Mouse (Mus musculus) lung, adult 2 months (tissue): Measurements from ENCODE around the gene Camk1d. TPM values are rescaled to one million over a fixed set of nuclear protein-coding genes. Genes with fewer than 3 reads are reported as not detected.
"Not testable (repeated sequence)": the region's sequence is repeated elsewhere in the genome, so short reads cannot be mapped to it uniquely, and the experiment has no call there.

Experiments
- DNase-seq: peaks from one replicate; pipeline ENCODE4 v3.0.0; 2022
- H3K4me1 ChIP-seq: fragments of 200-500 bp; 2 replicates; pipeline ENCODE4 v1.6.1; 2011; ENCODE audit warnings: low read length; ENCODE audit not compliant: control insufficient read depth, insufficient read depth
- H3K4me3 ChIP-seq: fragments of 200-500 bp; replicated peaks from 2 replicates; pipeline ENCODE3; 2011; ENCODE audit warnings: low read depth, mild to moderate bottlenecking, control low read depth, low read length; ENCODE audit errors: extremely low read depth
- CTCF ChIP-seq: fragments of 200-500 bp; IDR thresholded peaks from 2 replicates; pipeline ENCODE4 v1.5.1; 2011; ENCODE audit warnings: mild to moderate bottlenecking, low read length, control low read depth; ENCODE audit not compliant: insufficient read depth
- POLR2A ChIP-seq: fragments of 200-500 bp; IDR thresholded peaks from 2 replicates; pipeline ENCODE4 v1.6.1; 2011; ENCODE audit warnings: low read depth, mild to moderate bottlenecking, control low read depth, low read length, borderline replicate concordance; ENCODE audit errors: extremely low read depth
- WGBS: fragments of 180-500 bp; shearing (Covaris S2); methylation state at CpG from one replicate; pipeline ENCODE4 v1.1.7; 2018; 5-methylcytosine and 5-hydroxymethylcytosine counted together
- polyA plus RNA-seq: library from polyadenylated mRNA; depleted of rRNA; stranded (reverse); fragments of >200 nt; gene quantifications from 2 replicates; pipeline ENCODE4 v1.2.3, GENCODE M21; 2012

The Camk1d gene
- polyA plus RNA-seq, 1 experiment, result 3.8 TPM

DNA sequence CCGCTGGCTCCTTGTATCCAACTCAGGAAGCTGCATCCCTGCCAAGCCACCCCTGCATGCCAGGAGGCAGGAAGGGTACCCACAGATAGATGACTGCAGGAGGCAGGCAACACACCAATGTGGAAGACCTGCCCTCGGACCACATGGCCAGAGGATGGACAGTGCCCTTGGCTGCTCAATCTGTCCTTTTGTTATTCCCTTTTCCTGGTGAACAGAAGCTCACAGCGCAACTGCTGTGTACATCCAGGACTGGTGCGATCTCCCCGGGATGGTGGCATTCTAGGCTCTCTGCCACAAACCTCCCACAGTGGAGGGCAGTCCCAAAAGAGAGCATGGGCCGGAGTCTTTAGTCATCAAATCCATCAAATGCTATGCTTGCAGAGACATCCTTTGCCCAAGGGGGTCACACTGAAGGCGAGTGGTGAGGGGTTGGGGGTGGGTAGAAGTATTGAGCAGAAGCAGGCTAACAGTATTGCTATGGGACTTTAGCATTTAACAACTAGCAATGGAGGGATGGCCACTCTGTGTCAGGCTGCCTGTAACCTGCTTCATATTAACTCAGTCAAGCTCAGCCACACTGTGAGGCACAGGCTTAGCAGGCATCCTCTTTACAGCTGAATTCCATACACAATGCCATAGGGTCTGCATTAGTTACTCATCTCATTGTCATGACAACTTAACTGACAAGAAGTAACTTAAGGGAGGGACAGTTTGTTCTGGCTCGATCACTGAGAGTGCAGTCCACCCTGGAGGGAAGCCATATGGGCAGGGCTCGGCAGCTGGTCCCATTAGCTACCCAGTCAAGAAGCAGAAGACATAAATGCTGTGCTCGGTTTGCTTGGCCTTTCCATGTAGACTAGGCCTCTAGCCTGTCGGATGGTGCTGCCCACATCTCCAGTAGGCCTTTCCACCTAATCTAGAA, 106.1 kb downstream of the Camk1d start:
- WGBS, result 75% methylated on average over 11 of the region's 11 CpGs
- Histone ChIP-seq H3K4me3 (no peak overlapping the region), H3K4me1 (no peaks in the 10 kb centered on the region)
- no peak for DNase-seq
- TF ChIP-seq POLR2A (no peak), CTCF (no peak)

DNA sequence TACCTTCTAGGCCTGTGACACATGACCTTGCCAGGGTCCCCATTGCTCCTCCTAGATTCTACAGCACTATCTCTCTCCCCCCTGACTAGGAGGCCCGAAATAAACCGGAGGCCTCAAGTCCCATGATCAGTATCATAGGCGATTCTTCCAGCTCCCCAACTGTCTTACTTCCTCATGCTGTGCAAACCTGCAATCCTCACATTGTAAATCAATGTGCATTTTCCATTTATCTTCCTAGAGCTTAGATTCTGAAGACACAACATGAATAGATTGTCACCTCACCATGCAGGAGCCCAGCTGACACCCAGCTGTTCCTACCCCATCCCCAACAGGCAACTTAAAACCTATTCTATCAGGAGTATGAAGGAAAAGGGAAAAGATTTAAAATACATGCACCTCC, 108.5 kb downstream of the Camk1d start:
- 75% methylated on average over 3 of the region's 3 CpGs for WGBS
- no peak for DNase-seq
- no peak overlapping the region for H3K4me3 ChIP-seq
- TF ChIP-seq POLR2A (no peak), CTCF (no peak)
- H3K4me1 ChIP-seq, result no peaks in the 10 kb centered on the region

DNA sequence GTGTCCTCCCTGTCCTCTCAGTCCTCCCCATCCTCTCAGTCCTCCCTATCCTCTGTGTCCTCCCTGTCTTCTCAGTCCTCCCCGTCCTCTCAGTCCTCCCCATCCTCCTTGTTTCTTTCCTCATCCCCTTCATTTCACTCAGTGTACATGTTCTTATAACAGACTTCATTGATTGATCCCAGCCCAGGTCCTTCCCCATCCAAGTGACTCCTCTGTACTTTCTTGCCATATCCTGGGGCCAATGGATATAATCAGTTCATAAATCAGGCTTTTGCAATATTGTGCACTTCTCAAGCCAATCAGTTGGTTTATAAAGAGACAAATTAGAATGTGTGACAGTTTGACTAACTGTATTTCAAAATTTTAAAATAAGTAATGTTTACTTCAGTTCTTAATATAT, 112.3 kb downstream of the Camk1d start:
- WGBS, result 65% methylated on average over 1 of the region's 1 CpGs
- no peak for DNase-seq
- TF ChIP-seq POLR2A (no peak), CTCF (no peak)
- no peak overlapping the region for H3K4me3 ChIP-seq
- H3K4me1 ChIP-seq, result no peaks in the 10 kb centered on the region

DNA sequence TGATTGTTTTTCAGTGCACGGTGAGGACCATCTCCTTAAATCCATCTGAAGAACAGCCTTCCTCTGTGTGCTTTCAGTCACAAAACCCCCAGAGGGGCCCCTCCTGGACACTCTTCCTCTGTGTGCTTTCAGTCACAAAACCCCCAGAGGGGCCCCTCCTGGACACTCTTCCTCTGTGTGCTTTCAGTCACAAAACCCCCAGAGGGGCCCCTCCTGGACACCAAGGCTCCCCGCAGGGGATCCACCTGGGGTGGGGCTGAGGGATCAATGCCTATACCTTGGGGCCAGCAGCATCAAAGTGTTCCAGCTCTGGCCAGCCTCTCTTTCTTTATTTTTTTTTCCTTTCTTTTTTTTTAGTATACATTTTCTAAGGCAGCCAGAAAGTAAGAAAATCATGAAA, 113.1 kb downstream of the Camk1d start:
- 5% methylated on average over 2 of the region's 2 CpGs for WGBS
- DNase-seq, H3K4me3 ChIP-seq, H3K4me1 ChIP-seq: not testable (repeated sequence)

DNA sequence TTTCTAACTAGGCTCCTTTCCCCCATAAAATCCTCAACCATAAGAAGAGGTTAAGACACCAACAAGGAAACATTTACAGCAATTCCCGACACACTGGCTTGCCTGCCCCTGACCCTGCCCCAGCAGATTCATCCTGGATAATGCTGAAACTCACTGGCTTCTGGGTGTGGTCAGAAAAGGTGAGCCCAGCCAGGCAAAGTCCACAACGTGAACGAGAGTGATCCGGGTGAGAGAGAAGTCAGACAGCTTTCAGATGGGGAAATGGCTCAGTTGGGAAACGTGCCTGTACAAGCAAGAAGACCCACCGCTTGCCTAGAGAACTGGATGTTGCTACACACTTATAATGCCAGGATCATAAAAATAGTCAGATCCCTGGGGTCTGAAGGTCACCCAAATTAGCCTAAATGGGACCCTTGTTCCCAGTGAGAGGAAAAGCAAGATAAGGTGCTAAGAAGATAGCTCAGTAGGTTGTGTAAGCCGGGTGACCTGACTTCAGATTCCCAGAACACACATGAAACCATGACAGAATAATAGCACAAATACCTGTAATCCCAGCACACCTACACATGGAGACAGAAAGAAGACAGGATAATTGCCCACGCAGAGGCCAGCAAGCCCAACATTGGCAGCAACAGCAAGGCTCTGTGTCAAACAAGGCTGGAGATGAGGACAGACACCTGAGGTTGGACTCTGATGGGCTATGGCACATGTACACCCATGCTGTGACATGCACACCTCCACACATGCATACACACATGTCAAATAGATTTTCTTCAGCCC, 113.9 kb downstream of the Camk1d start:
- TF ChIP-seq POLR2A (no peak), CTCF (no peak)
- no peak for DNase-seq
- H3K4me3 ChIP-seq, result no peak overlapping the region
- H3K4me1 ChIP-seq, result peaks cover 6% of the 10 kb centered on the region
- 67% methylated on average over 8 of the region's 8 CpGs for WGBS

DNA sequence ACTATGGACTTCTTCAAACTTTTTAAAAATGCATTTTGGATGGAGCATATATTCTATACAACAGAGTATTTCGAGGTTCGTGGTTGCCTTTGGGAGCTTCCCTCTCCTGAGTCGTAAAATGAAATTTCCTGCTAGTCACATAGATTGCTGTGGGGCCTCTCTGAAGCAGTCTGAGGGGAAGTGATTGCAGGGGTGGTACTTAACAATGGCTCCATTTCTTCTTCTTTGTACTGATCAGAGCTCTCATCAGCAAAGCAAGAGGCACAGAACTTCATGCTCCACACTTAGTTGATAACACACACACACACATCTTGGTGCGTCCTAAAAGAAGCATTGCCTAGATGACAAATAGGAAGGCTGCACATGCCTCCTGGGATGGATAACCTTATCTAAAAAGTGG, 114.6 kb downstream of the Camk1d start:
- TF ChIP-seq CTCF, result no peak
- TF ChIP-seq POLR2A, result no peak
- no peak overlapping the region for H3K4me3 ChIP-seq
- WGBS, result 59% methylated on average over 4 of the region's 4 CpGs
- H3K4me1 ChIP-seq, result peaks cover 6% of the 10 kb centered on the region
- DNase-seq, result no peak

DNA sequence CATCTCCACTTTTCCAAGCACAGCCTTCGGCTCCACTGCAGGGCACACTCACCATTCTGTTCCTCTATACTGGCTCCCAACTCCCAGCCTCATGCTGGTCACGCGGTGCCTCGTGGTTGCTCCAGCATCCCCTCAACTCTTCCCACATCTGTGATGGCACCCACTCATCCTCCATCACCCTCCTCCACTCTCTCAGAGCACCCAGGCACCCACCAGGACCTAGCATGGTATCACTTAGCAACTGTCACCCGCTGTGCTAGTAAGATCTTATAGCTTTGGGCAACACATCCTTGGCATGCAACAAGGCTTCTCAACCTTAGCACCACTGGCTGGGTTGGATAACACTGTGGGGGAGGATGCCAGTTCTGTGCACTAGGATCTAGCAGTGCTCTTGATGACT, 115.8 kb downstream of the Camk1d start:
- WGBS, result 91% methylated on average over 5 of the region's 5 CpGs
- Histone ChIP-seq H3K4me1 (peaks cover 6% of the 10 kb centered on the region), H3K4me3 (no peak overlapping the region)
- no peak for DNase-seq
- TF ChIP-seq CTCF, result no peak
- no peak for TF ChIP-seq POLR2A

DNA sequence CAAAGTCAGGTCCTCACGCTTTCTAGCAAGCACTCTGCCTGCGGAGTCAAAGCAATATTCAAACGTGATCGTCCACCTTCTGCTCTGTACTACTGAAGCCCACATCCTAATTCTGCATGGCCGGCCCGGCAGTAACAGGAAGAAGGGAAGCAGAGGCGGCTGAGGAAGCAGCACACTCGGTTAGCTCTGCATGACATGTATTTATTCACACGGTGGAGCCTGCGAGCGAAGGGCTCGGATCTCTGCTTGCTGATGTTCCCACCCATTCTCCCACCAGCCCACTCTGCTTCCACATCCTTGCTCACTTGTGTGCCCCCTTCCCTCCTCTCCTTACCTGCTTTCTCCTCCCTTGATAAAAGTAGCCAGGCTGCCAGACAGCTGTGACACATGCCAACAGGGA, 117.4 kb downstream of the Camk1d start:
- peaks cover 6% of the 10 kb centered on the region for H3K4me1 ChIP-seq
- TF ChIP-seq POLR2A, result no peak
- TF ChIP-seq CTCF, result no peak
- no peak for DNase-seq
- H3K4me3 ChIP-seq, result no peak overlapping the region
- WGBS, result 33% methylated on average over 12 of the region's 12 CpGs

DNA sequence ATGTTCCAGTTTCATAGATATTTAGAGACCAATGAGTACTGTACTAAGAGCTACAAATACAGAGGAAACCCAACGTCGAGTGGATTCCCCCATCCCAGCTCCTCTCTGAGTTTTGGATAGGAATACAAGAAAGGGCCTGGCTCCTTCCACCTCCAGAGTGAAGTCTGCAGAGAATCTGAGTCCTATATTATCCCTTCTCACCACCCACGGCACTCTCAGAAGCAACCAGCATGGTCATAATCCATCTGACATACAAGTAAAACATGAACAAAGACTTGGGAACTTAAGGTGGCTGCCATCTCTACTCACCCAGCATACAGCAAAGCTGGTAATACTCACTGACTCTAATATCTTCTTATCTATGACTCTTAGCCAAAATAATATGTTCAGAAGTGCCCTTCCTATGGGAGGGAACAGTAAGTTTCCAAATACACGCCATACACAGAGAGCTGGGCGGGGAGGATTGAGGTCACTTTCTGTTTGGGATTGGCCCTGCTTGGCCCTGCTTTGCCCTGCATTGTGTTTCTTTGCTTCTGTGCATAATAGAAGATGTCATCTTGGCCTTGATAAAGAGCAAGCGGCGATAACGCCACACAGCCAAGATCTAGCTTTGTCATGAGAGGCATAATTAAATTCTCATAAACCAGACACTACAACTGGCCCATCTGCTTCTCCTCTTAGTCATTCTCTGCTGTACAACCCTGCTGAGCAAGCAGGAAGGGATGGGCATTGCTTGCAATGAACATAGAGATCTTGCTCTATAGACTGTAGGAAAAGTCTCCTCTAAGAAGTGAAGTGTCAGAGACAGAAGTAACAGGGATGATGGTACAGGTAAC, 118.7 kb downstream of the Camk1d start:
- DNase-seq, result no peak

More for the DNA sequence above, 118.7 kb downstream of the Camk1d start:
- 70% methylated on average over 8 of the region's 8 CpGs for WGBS
- TF ChIP-seq POLR2A (no peak), CTCF (no peak)
- H3K4me3 ChIP-seq, result no peak overlapping the region
- peaks cover 6% of the 10 kb centered on the region for H3K4me1 ChIP-seq
